Mouse (Mus musculus): ENCODE data around the gene Tcf15. TPM values are rescaled to one million over a fixed set of nuclear protein-coding genes. Genes with fewer than 3 reads are reported as not detected.
A peak's percentile ranks its signal among the peaks of the same experiment; 100 is the strongest.

Gene Tcf15
- polyA plus RNA-seq, 1 experiment: 2.9 TPM

DNA sequence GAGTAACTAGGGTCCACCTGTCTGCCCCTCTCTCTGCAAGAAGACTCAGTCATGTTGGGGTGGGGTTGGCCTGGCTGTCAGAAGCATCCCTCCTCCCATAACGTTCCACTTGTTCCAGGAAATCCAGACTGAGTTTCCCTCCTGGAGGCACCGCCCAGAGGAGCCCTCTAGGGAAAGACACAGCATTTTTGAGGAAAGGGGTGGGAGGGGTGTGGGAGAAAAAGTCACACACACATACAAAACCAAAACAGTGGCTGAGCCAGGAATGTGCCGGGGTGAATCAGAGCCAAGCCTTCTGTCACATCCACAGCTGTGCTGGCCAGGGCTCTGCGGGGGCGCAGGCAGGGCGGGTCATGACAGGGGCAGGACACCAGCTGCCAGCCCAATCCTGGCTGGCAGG lies 37.0 kb downstream of the Tcf15 start:
- Histone ChIP-seq H3K27me3 (replicated peaks; ENCODE audit: control insufficient read depth, insufficient read depth, low read length) (no peaks in the 10 kb centered on the region), H3K4me3 (ENCODE audit: insufficient read depth, low read depth, low read length) (no peak overlapping the region), H3K27ac (ENCODE audit: insufficient read depth, low read depth, low read length) (no peak overlapping the region; the same call in 1 of the 2 replicates), H3K4me1 (ENCODE audit: control insufficient read depth, insufficient read depth, low read length) (0 out of 2 replicates have a peak, but pooled peaks cover 4% of the 10 kb centered on the region), H3K36me3 (ENCODE audit: control insufficient read depth, insufficient read depth, low read length) (no peaks in the 10 kb centered on the region)
- 19% methylated on average over 6 of the region's 6 CpGs for WGBS
- TF ChIP-seq CTCF (conservative IDR thresholded peaks at IDR 0.05; ENCODE audit: insufficient read depth, insufficient read length, low read depth, low read length): no peak
- TF ChIP-seq POLR2A (IDR thresholded peaks at IDR 0.05; ENCODE audit: low read depth, low read length): no peak
- peak; percentile 92 for DNase-seq

DNA sequence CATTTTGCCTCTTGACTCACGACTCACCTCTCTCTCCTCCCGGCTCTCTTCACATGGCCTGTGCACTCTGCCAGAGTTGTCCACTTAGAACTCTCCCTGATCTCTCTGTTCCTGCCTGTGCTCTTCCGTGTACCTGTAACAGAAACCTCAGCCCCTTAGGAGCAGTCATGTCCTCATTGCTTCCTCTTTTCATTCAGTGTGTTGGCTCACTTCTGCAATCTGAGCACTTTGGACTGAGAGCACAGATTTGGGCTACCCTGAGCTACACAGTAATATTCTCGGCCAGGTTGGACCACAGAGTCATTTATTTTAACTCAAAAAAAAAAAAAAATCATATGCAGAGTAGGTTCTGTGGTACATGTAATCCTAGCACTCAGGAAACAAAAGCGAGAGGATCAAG lies 43.8 kb downstream of the Tcf15 start:
- 83% methylated on average over 5 of the region's 5 CpGs for WGBS
- no peaks in the 10 kb centered on the region for H3K27me3 ChIP-seq (replicated peaks; ENCODE audit: control insufficient read depth, insufficient read depth, low read length)

GRCm38 (mm10) chr2:152189213-152189612 lies 45.9 kb downstream of the Tcf15 start:
- H3K27ac ChIP-seq (ENCODE audit: insufficient read depth, low read depth, low read length): no peak overlapping the region
- no peaks in the 10 kb centered on the region for H3K4me1 ChIP-seq (ENCODE audit: control insufficient read depth, insufficient read depth, low read length)
- no peak overlapping the region for H3K4me3 ChIP-seq (ENCODE audit: insufficient read depth, low read depth, low read length)
- TF ChIP-seq POLR2A (IDR thresholded peaks at IDR 0.05; ENCODE audit: low read depth, low read length) (no peak), CTCF (conservative IDR thresholded peaks at IDR 0.05; ENCODE audit: insufficient read depth, insufficient read length, low read depth, low read length) (no peak)
- no peaks in the 10 kb centered on the region for H3K27me3 ChIP-seq (replicated peaks; ENCODE audit: control insufficient read depth, insufficient read depth, low read length)
- no peak for DNase-seq
- 51% methylated on average over 7 of the region's 7 CpGs for WGBS
- no peaks in the 10 kb centered on the region for H3K36me3 ChIP-seq (ENCODE audit: control insufficient read depth, insufficient read depth, low read length)

More for the DNA sequence above, 43.8 kb downstream of the Tcf15 start:
- Histone ChIP-seq H3K27ac (ENCODE audit: insufficient read depth, low read depth, low read length) (no peak overlapping the region), H3K4me1 (ENCODE audit: control insufficient read depth, insufficient read depth, low read length) (no peaks in the 10 kb centered on the region), H3K36me3 (ENCODE audit: control insufficient read depth, insufficient read depth, low read length) (no peaks in the 10 kb centered on the region), H3K4me3 (ENCODE audit: insufficient read depth, low read depth, low read length) (no peak overlapping the region)
- TF ChIP-seq POLR2A (IDR thresholded peaks at IDR 0.05; ENCODE audit: low read depth, low read length): no peak
- no peak for TF ChIP-seq CTCF (conservative IDR thresholded peaks at IDR 0.05; ENCODE audit: insufficient read depth, insufficient read length, low read depth, low read length)
- no peak for DNase-seq

GRCm38 (mm10) chr2:152189640-152190039 lies 46.3 kb downstream of the Tcf15 start:
- H3K4me3 ChIP-seq (ENCODE audit: insufficient read depth, low read depth, low read length): no peak overlapping the region
- WGBS: 55% methylated on average over 9 of the region's 9 CpGs
- no peaks in the 10 kb centered on the region for H3K4me1 ChIP-seq (ENCODE audit: control insufficient read depth, insufficient read depth, low read length)
- no peak overlapping the region for H3K27ac ChIP-seq (ENCODE audit: insufficient read depth, low read depth, low read length)
- no peaks in the 10 kb centered on the region for H3K27me3 ChIP-seq (replicated peaks; ENCODE audit: control insufficient read depth, insufficient read depth, low read length)
- peak; percentile 32 for DNase-seq
- TF ChIP-seq POLR2A (IDR thresholded peaks at IDR 0.05; ENCODE audit: low read depth, low read length): no peak
- no peak for TF ChIP-seq CTCF (conservative IDR thresholded peaks at IDR 0.05; ENCODE audit: insufficient read depth, insufficient read length, low read depth, low read length)
- H3K36me3 ChIP-seq (ENCODE audit: control insufficient read depth, insufficient read depth, low read length): no peaks in the 10 kb centered on the region

DNA sequence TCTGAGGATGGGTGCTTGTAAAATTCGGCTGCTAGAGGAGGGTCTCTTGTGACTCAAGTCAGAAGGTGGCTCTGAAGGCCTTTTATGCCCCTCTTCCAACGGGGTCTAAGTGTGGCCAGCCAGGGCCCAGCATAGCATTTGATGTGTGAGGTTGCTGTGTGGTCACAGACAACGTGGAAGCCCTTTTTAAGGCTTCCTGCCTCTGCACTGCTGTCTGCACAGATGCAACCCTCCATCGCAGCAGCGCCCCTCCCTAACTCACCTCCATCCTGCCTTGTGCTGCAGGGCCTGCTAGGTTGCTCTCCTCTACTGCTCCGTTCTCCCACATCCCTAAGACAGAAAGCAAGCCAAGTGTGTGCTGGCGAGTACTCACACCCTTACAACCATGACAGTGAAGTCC lies 46.8 kb downstream of the Tcf15 start:
- no peak for DNase-seq
- WGBS: 75% methylated on average over 7 of the region's 7 CpGs
- Histone ChIP-seq H3K27ac (ENCODE audit: insufficient read depth, low read depth, low read length) (no peak overlapping the region), H3K36me3 (ENCODE audit: control insufficient read depth, insufficient read depth, low read length) (no peaks in the 10 kb centered on the region), H3K4me1 (ENCODE audit: control insufficient read depth, insufficient read depth, low read length) (no peaks in the 10 kb centered on the region), H3K4me3 (ENCODE audit: insufficient read depth, low read depth, low read length) (no peak overlapping the region), H3K27me3 (replicated peaks; ENCODE audit: control insufficient read depth, insufficient read depth, low read length) (no peaks in the 10 kb centered on the region)
- TF ChIP-seq CTCF (conservative IDR thresholded peaks at IDR 0.05; ENCODE audit: insufficient read depth, insufficient read length, low read depth, low read length): no peak
- no peak for TF ChIP-seq POLR2A (IDR thresholded peaks at IDR 0.05; ENCODE audit: low read depth, low read length)

DNA sequence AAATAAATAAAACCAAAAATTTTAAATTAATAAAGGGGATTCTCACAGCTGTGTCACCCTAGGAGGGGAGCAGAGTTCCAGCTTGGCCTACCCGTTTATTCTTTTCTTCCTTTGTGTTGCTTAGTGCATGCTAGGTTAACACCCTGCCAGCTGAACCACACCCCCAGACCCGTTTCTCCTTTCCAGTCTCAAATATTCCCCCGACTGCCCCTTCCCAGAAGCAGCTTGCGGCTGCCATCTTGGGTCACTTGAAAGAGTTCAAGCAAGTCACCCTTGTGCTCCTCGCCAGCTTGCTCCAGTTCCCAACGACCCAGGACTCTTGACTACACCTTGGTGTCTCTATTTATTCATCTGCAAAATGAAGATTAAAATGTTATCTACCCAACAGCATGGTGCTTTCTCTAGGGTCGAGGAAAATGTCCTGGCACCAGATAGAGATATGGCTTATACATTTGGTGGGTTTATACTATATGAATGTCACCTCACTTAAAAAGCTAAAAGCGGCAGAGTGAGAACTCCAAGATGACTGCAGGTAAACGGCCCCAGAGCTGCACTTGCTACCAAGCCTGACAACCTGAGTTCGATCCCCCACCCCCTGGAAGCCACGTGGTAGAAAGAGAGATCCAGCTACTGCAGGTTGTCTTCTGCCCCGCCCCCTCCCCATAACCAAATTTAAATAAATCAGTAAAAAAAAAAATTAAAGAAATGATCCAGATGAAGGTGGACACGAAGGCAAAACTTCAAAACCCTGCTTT lies 49.4 kb downstream of the Tcf15 start:
- TF ChIP-seq CTCF (conservative IDR thresholded peaks at IDR 0.05; ENCODE audit: insufficient read depth, insufficient read length, low read depth, low read length) (no peak), POLR2A (IDR thresholded peaks at IDR 0.05; ENCODE audit: low read depth, low read length) (no peak)
- DNase-seq: no peak
- no peak overlapping the region for H3K27ac ChIP-seq (ENCODE audit: insufficient read depth, low read depth, low read length)
- no peaks in the 10 kb centered on the region for H3K4me1 ChIP-seq (ENCODE audit: control insufficient read depth, insufficient read depth, low read length)
- no peak overlapping the region for H3K4me3 ChIP-seq (ENCODE audit: insufficient read depth, low read depth, low read length)
- no peaks in the 10 kb centered on the region for H3K36me3 ChIP-seq (ENCODE audit: control insufficient read depth, insufficient read depth, low read length)
- WGBS: 78% methylated on average over 13 of the region's 13 CpGs
- no peaks in the 10 kb centered on the region for H3K27me3 ChIP-seq (replicated peaks; ENCODE audit: control insufficient read depth, insufficient read depth, low read length)

GRCm38 (mm10) chr2:152193346-152193710 lies 50.0 kb downstream of the Tcf15 start:
- Histone ChIP-seq H3K36me3 (ENCODE audit: control insufficient read depth, insufficient read depth, low read length) (no peaks in the 10 kb centered on the region), H3K4me3 (ENCODE audit: insufficient read depth, low read depth, low read length) (no peak overlapping the region), H3K27ac (ENCODE audit: insufficient read depth, low read depth, low read length) (no peak overlapping the region), H3K4me1 (ENCODE audit: control insufficient read depth, insufficient read depth, low read length) (no peaks in the 10 kb centered on the region), H3K27me3 (replicated peaks; ENCODE audit: control insufficient read depth, insufficient read depth, low read length) (no peaks in the 10 kb centered on the region)
- DNase-seq: no peak
- WGBS: 68% methylated on average over 7 of the region's 7 CpGs
- TF ChIP-seq POLR2A (IDR thresholded peaks at IDR 0.05; ENCODE audit: low read depth, low read length) (no peak), CTCF (conservative IDR thresholded peaks at IDR 0.05; ENCODE audit: insufficient read depth, insufficient read length, low read depth, low read length) (no peak)
